Mouse (Mus musculus) hindbrain, embryonic 11.5 days (tissue): ENCODE results near the gene Mlx. TPM values are rescaled to one million over a fixed set of nuclear protein-coding genes. Genes with fewer than 3 reads are reported as not detected.

Source experiments
- ATAC-seq: fragments of 200-750 bp; cut with Nextera tagmentation; 2 replicates; pipeline ENCODE4 v1.8.0; 2017; ENCODE audit warnings: mild to moderate bottlenecking, moderate TSS enrichment, moderate library complexity; ENCODE audit not compliant: low FRiP score
- DNase-seq: peaks from one replicate; pipeline ENCODE4 v3.0.0-alpha.2; 2015; ENCODE audit warnings: low spot score
- H3K27ac ChIP-seq: fragments of 300-500 bp; sonication (generic); 2 replicates; pipeline ENCODE4 v1.5.1; 2014; ENCODE audit warnings: mild to moderate bottlenecking, low read depth, low read length
- H3K27me3 ChIP-seq: fragments of 300-500 bp; sonication (generic); 2 replicates; pipeline ENCODE4 v1.6.1; 2014; ENCODE audit warnings: mild to moderate bottlenecking, low read length, moderate library complexity, mixed read lengths; ENCODE audit not compliant: control insufficient read depth, insufficient read depth
- H3K36me3 ChIP-seq: fragments of 300-500 bp; sonication (generic); 2 replicates; pipeline ENCODE4 v1.6.1; 2014; ENCODE audit warnings: mild to moderate bottlenecking, low read length, moderate library complexity, mixed read lengths; ENCODE audit not compliant: control insufficient read depth, insufficient read depth
- H3K4me1 ChIP-seq: fragments of 300-500 bp; sonication (generic); replicated peaks from 2 replicates; pipeline ENCODE4 v1.6.1; 2014; ENCODE audit warnings: low read length, mixed read lengths; ENCODE audit not compliant: control insufficient read depth, insufficient read depth
- H3K4me2 ChIP-seq: fragments of 300-500 bp; sonication (generic); replicated peaks from 2 replicates; pipeline ENCODE4 v1.6.1; 2014; ENCODE audit warnings: mild to moderate bottlenecking, low read depth, low read length
- H3K4me3 ChIP-seq: fragments of 300-500 bp; sonication (generic); 2 replicates; pipeline ENCODE4 v1.5.1; 2014; ENCODE audit warnings: low read depth, low read length
- H3K9ac ChIP-seq: fragments of 300-500 bp; sonication (generic); 2 replicates; pipeline ENCODE4 v1.6.1; 2014; ENCODE audit warnings: low read depth, low read length
- H3K9me3 ChIP-seq: fragments of 300-500 bp; sonication (generic); 2 replicates; pipeline ENCODE4 v1.6.1; 2016; ENCODE audit warnings: low read length; ENCODE audit not compliant: control insufficient read depth
- WGBS: fragments of 180-500 bp; shearing (Covaris S2); extraction: QIAGEN DNeasy Blood & Tissue Kit; methylation state at CpG from one replicate; pipeline ENCODE4 v1.1.7; 2014; 5-methylcytosine and 5-hydroxymethylcytosine counted together
- polyA plus RNA-seq: library from polyadenylated mRNA; unstranded; fragments of >200 nt; fragmentation: Nextera tagmentation; extraction: Ambion mirVana; gene quantifications from 2 replicates; pipeline ENCODE4 v1.2.1, GENCODE M21; 2014

Gene Mlx
- 57.1 and 57.3 TPM in 2 replicates for polyA plus RNA-seq

GRCm38 (mm10) chr11:101086756-101087681 lies at the start of gene Mlx:
Gene Mlx, plus strand, starts transcription at chr11:101087277.
- DNase-seq (peak; percentile 92), ATAC-seq (peak; percentile 84)
- H3K9me3 ChIP-seq, result no peaks in the 10 kb centered on the region
- no peaks in the 10 kb centered on the region for H3K27me3 ChIP-seq
- H3K36me3 ChIP-seq, result peaks cover 7% of the 10 kb centered on the region
- peak within 1 kb of the TSS; percentile 87 for H3K4me3 ChIP-seq
- 2% methylated on average over 52 of the region's 52 CpGs for WGBS
- peak within 1 kb of the TSS; percentile 94 for H3K4me2 ChIP-seq
- H3K4me1 ChIP-seq, result peaks cover 10% of the 10 kb centered on the region
- peak within 1 kb of the TSS; percentile 68 for H3K27ac ChIP-seq
- peak within 1 kb of the TSS; percentile 85 for H3K9ac ChIP-seq

GRCm38 (mm10) chr11:101037795-101038194 lies 49.3 kb upstream of the Mlx start:
- ATAC-seq (no peak), DNase-seq (no peak)
- Histone ChIP-seq H3K4me1 (no peaks in the 10 kb centered on the region), H3K9me3 (no peaks in the 10 kb centered on the region), H3K27me3 (no peaks in the 10 kb centered on the region), H3K36me3 (peaks cover 7% of the 10 kb centered on the region; the same call in 1 of the 2 replicates), H3K9ac (no peak overlapping the region), H3K27ac (no peak overlapping the region), H3K4me3 (no peak overlapping the region), H3K4me2 (no peak overlapping the region)
- WGBS, result 89% methylated on average over 10 of the region's 10 CpGs

GRCm38 (mm10) chr11:101045826-101046225 lies 41.3 kb upstream of the Mlx start:
- Histone ChIP-seq H3K9me3 (no peaks in the 10 kb centered on the region), H3K9ac (no peak overlapping the region), H3K4me1 (no peaks in the 10 kb centered on the region), H3K4me2 (no peak overlapping the region), H3K27me3 (no peaks in the 10 kb centered on the region), H3K27ac (no peak overlapping the region), H3K4me3 (no peak overlapping the region), H3K36me3 (0 out of 2 replicates have a peak, but pooled peaks cover 3% of the 10 kb centered on the region)
- ATAC-seq (no peak), DNase-seq (no peak)
- WGBS, result 86% methylated on average over 4 of the region's 4 CpGs

- Histone ChIP-seq H3K36me3 (0 out of 2 replicates have a peak, but pooled peaks cover 3% of the 10 kb centered on the region), H3K4me3 (no peak overlapping the region), H3K27ac (no peak overlapping the region), H3K4me1 (no peaks in the 10 kb centered on the region), H3K9ac (no peak overlapping the region), H3K9me3 (no peaks in the 10 kb centered on the region), H3K4me2 (no peak overlapping the region), H3K27me3 (no peaks in the 10 kb centered on the region)
- ATAC-seq (no peak), DNase-seq (no peak)
- WGBS, result 68% methylated on average over 9 of the region's 9 CpGs
These were observed 40.6 kb upstream of the Mlx start for GRCm38 (mm10) chr11:101046440-101046839.

- H3K36me3 ChIP-seq, result 0 out of 2 replicates have a peak, but pooled peaks cover 3% of the 10 kb centered on the region
- no peak overlapping the region for H3K9ac ChIP-seq
These were observed 39.6 kb upstream of the Mlx start for GRCm38 (mm10) chr11:101047502-101047901.

GRCm38 (mm10) chr11:101050359-101050758 lies 36.7 kb upstream of the Mlx start:
- no peaks in the 10 kb centered on the region for H3K9me3 ChIP-seq
- no peak overlapping the region for H3K4me2 ChIP-seq
- H3K36me3 ChIP-seq, result 0 out of 2 replicates have a peak, but pooled peaks cover 7% of the 10 kb centered on the region
- WGBS, result 89% methylated on average over 9 of the region's 9 CpGs
- no peak for DNase-seq
- H3K4me3 ChIP-seq, result no peak overlapping the region
- no peaks in the 10 kb centered on the region for H3K4me1 ChIP-seq
- H3K9ac ChIP-seq, result no peak overlapping the region
- H3K27me3 ChIP-seq, result no peaks in the 10 kb centered on the region
- no peak for ATAC-seq
- H3K27ac ChIP-seq, result no peak overlapping the region

More at GRCm38 (mm10) chr11:101047502-101047901, 39.6 kb upstream of the Mlx start:
- WGBS, result 82% methylated on average over 3 of the region's 3 CpGs
- ATAC-seq (no peak), DNase-seq (no peak)
- no peaks in the 10 kb centered on the region for H3K4me1 ChIP-seq
- H3K27ac ChIP-seq, result no peak overlapping the region
- H3K4me3 ChIP-seq, result no peak overlapping the region
- no peaks in the 10 kb centered on the region for H3K9me3 ChIP-seq
- H3K27me3 ChIP-seq, result no peaks in the 10 kb centered on the region
- no peak overlapping the region for H3K4me2 ChIP-seq

GRCm38 (mm10) chr11:101051051-101051493 lies 36.0 kb upstream of the Mlx start:
- H3K4me1 ChIP-seq, result no peaks in the 10 kb centered on the region

GRCm38 (mm10) chr11:101051617-101052016 lies 35.5 kb upstream of the Mlx start:
- Histone ChIP-seq H3K4me3 (no peak overlapping the region), H3K9me3 (no peaks in the 10 kb centered on the region), H3K27ac (no peak overlapping the region), H3K36me3 (0 out of 2 replicates have a peak, but pooled peaks cover 7% of the 10 kb centered on the region), H3K27me3 (no peaks in the 10 kb centered on the region), H3K4me1 (no peaks in the 10 kb centered on the region), H3K4me2 (no peak overlapping the region), H3K9ac (no peak overlapping the region)
- 90% methylated on average over 8 of the region's 8 CpGs for WGBS
- DNase-seq (no peak), ATAC-seq (no peak)

More at GRCm38 (mm10) chr11:101051051-101051493, 36.0 kb upstream of the Mlx start:
- no peak overlapping the region for H3K27ac ChIP-seq
- no peak overlapping the region for H3K4me2 ChIP-seq
- ATAC-seq (no peak), DNase-seq (no peak)
- WGBS, result 89% methylated on average over 6 of the region's 6 CpGs
- no peaks in the 10 kb centered on the region for H3K27me3 ChIP-seq
- H3K9ac ChIP-seq, result no peak overlapping the region
- H3K9me3 ChIP-seq, result no peaks in the 10 kb centered on the region
- no peak overlapping the region for H3K4me3 ChIP-seq
- H3K36me3 ChIP-seq, result 0 out of 2 replicates have a peak, but pooled peaks cover 7% of the 10 kb centered on the region
